Mouse (Mus musculus): ENCODE results near the gene Art4. TPM values are rescaled to one million over a fixed set of nuclear protein-coding genes. Genes with fewer than 3 reads are reported as not detected.

Art4 gene
- total and polyA plus RNA-seq, 3 experiments = 0.34 to 1.0 (median 0.48) TPM

DNA sequence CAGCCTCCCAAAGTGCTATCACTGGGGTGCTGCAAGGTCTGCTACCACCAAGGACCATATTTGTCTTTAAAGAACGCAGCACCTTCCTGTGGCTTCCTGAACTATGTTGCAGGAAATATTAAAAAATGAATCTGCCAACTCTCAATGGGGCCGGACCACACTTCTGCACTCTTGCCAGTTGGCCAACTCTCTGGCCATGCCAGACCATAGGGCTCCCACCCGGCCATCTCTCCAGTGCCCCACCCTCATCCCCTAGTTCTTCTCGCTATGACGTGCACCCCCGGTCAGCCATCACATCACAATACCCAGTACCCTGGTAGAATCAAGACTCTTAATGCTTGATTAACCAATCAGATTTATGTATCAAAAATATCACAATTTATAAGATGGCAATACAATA, 26.4 kb upstream of the Art4 start:
- H3K4me3 ChIP-seq (replicated peaks in 1 of 3; ENCODE audit: low read depth in 2 of 3, low read length in 2 of 3, poor library complexity in 1 of 3) = no peak overlapping the region
- H3K9ac ChIP-seq (ENCODE audit: insufficient read depth, low read depth) = no peak overlapping the region
- TF ChIP-seq BHLHE40 (IDR thresholded peaks at IDR 0.05; ENCODE audit: low read depth, low read length) = no peak
- TF ChIP-seq JUND (conservative IDR thresholded peaks at IDR 0.05; ENCODE audit: low read depth, low read length) = no peak
- H3K79me2 ChIP-seq (replicated peaks; ENCODE audit: control insufficient read depth, extremely low read depth, insufficient read depth, poor library complexity, severe bottlenecking) = no peaks in the 10 kb centered on the region
- no peak for DNase-seq (ENCODE audit: extremely low read depth)
- no peak overlapping the region for H3K27ac ChIP-seq (ENCODE audit: insufficient read depth, low read depth)
- H3K4me1 ChIP-seq (ENCODE audit: control insufficient read depth in 1 of 2, insufficient read depth in 2 of 2) = no peaks in the 10 kb centered on the region
- no peaks in the 10 kb centered on the region for H3K27me3 ChIP-seq (replicated peaks)
- H3K36me3 ChIP-seq (replicated peaks in 1 of 2; ENCODE audit: control insufficient read depth in 1 of 2, insufficient read depth in 1 of 2, low read length in 1 of 2) = peaks cover 0 to 26% of the 10 kb centered on the region in 2 experiments
- no peaks in the 10 kb centered on the region for H3K9me3 ChIP-seq (replicated peaks; ENCODE audit: low read length)
- in situ Hi-C loops (cut with MboI; ENCODE audit: low pct_ligation_motif_present, low pct_unique_long_range_greater_than_20kb, low sequenced_read_pairs) (no loop called here), dilution Hi-C loops (cut with MboI; ENCODE audit: extremely low pct_ligation_motif_present, extremely low pct_unique_long_range_greater_than_20kb, low sequenced_read_pairs) (no loop called here)
- H3K4me2 ChIP-seq (ENCODE audit: insufficient read depth, low read depth, poor library complexity, severe bottlenecking) = no peak overlapping the region

GRCm38 (mm10) chr6:136883431-136883915, 25.9 kb upstream of the Art4 start:
- H3K9ac ChIP-seq (ENCODE audit: insufficient read depth, low read depth) = no peak overlapping the region
- no peak overlapping the region for H3K27ac ChIP-seq (ENCODE audit: insufficient read depth, low read depth)
- H3K27me3 ChIP-seq (replicated peaks) = no peaks in the 10 kb centered on the region
- H3K4me3 ChIP-seq (replicated peaks in 1 of 3; ENCODE audit: low read depth in 2 of 3, low read length in 2 of 3, poor library complexity in 1 of 3) = no peak overlapping the region
- no peak for DNase-seq (ENCODE audit: extremely low read depth)
- H3K36me3 ChIP-seq (replicated peaks in 1 of 2; ENCODE audit: control insufficient read depth in 1 of 2, insufficient read depth in 1 of 2, low read length in 1 of 2) = peaks cover 0 to 27% of the 10 kb centered on the region in 2 experiments
- H3K79me2 ChIP-seq (replicated peaks; ENCODE audit: control insufficient read depth, extremely low read depth, insufficient read depth, poor library complexity, severe bottlenecking) = no peaks in the 10 kb centered on the region
- dilution Hi-C loops (cut with MboI; ENCODE audit: extremely low pct_ligation_motif_present, extremely low pct_unique_long_range_greater_than_20kb, low sequenced_read_pairs) (no loop called here), in situ Hi-C loops (cut with MboI; ENCODE audit: low pct_ligation_motif_present, low pct_unique_long_range_greater_than_20kb, low sequenced_read_pairs) (no loop called here)
- no peak for TF ChIP-seq MAX (IDR thresholded peaks at IDR 0.05; ENCODE audit: low read length)
- TF ChIP-seq HCFC1 (IDR thresholded peaks at IDR 0.05; ENCODE audit: low read depth, low read length) = no peak
- no peak for TF ChIP-seq ZKSCAN1 (IDR thresholded peaks at IDR 0.05; ENCODE audit: borderline replicate concordance, low read depth, low read length)
- TF ChIP-seq TCF12 (IDR thresholded peaks at IDR 0.05; ENCODE audit: low read depth, low read length) = no peak
- no peak for TF ChIP-seq TBP (conservative IDR thresholded peaks at IDR 0.05; ENCODE audit: low read depth, low read length)
- TF ChIP-seq RAD21 (IDR thresholded peaks at IDR 0.05; ENCODE audit: low read depth, low read length) = no peak
- TF ChIP-seq USF1 (IDR thresholded peaks at IDR 0.05; ENCODE audit: low read depth, low read length) = no peak
- no peak overlapping the region for H3K4me2 ChIP-seq (ENCODE audit: insufficient read depth, low read depth, poor library complexity, severe bottlenecking)
- no peaks in the 10 kb centered on the region for H3K9me3 ChIP-seq (replicated peaks; ENCODE audit: low read length)
- no peaks in the 10 kb centered on the region for H3K4me1 ChIP-seq (ENCODE audit: control insufficient read depth in 1 of 2, insufficient read depth in 2 of 2)

DNA sequence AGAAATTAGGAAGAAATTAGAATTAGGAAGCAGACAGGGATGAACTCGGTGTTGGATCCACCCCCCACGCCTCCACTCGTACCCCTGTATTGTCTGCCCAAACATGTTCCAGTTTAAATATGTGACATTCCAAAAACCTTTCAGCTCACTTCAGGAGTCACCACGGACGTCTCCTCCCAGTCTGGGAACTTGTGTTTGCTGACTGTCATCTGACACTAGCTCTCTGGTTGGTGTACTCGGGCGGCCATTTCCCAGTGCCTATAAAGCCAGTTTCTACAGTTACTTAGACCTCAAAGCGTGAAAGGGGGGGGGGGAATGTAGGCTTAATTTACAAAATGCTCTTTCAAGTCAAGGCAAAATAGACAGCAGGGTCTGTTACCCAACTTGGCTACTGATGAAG, 24.1 kb upstream of the Art4 start:
- peaks cover 0 to 25% of the 10 kb centered on the region in 2 experiments for H3K36me3 ChIP-seq (replicated peaks in 1 of 2; ENCODE audit: control insufficient read depth in 1 of 2, insufficient read depth in 1 of 2, low read length in 1 of 2)
- no peaks in the 10 kb centered on the region for H3K27me3 ChIP-seq (replicated peaks)
- in situ Hi-C loops (cut with MboI; ENCODE audit: low pct_ligation_motif_present, low pct_unique_long_range_greater_than_20kb, low sequenced_read_pairs) (no loop called here), dilution Hi-C loops (cut with MboI; ENCODE audit: extremely low pct_ligation_motif_present, extremely low pct_unique_long_range_greater_than_20kb, low sequenced_read_pairs) (no loop called here)
- H3K9me3 ChIP-seq (replicated peaks; ENCODE audit: low read length) = no peaks in the 10 kb centered on the region
- H3K4me1 ChIP-seq (ENCODE audit: control insufficient read depth in 1 of 2, insufficient read depth in 2 of 2) = no peaks in the 10 kb centered on the region
- no peak for DNase-seq (ENCODE audit: extremely low read depth)
- no peak overlapping the region for H3K4me3 ChIP-seq (replicated peaks in 1 of 3; ENCODE audit: low read depth in 2 of 3, low read length in 2 of 3, poor library complexity in 1 of 3)
- no peak overlapping the region for H3K4me2 ChIP-seq (ENCODE audit: insufficient read depth, low read depth, poor library complexity, severe bottlenecking)
- H3K79me2 ChIP-seq (replicated peaks; ENCODE audit: control insufficient read depth, extremely low read depth, insufficient read depth, poor library complexity, severe bottlenecking) = no peaks in the 10 kb centered on the region
- no peak overlapping the region for H3K9ac ChIP-seq (ENCODE audit: insufficient read depth, low read depth)
- no peak overlapping the region for H3K27ac ChIP-seq (ENCODE audit: insufficient read depth, low read depth)
- no peak for TF ChIP-seq MYC (IDR thresholded peaks at IDR 0.05; ENCODE audit: low read depth, low read length)
- TF ChIP-seq ZKSCAN1 (IDR thresholded peaks at IDR 0.05; ENCODE audit: borderline replicate concordance, low read depth, low read length) = no peak
- no peak for TF ChIP-seq USF1 (IDR thresholded peaks at IDR 0.05; ENCODE audit: low read depth, low read length)
- no peak for TF ChIP-seq PAX5 (IDR thresholded peaks at IDR 0.05; ENCODE audit: low read length)
- TF ChIP-seq ZNF384 (IDR thresholded peaks at IDR 0.05; ENCODE audit: low read depth, low read length) = no peak
- TF ChIP-seq GABPA (IDR thresholded peaks at IDR 0.05; ENCODE audit: insufficient replicate concordance, low read depth, low read length) = no peak

All from CH12.LX (cell line).